Mouse (Mus musculus): ENCODE results near the gene Agpat3. TPM values are rescaled to one million over a fixed set of nuclear protein-coding genes. Genes with fewer than 3 reads are reported as not detected.

The Agpat3 gene
- total RNA-seq, 2 experiments from 2014 or later: 251 to 263 TPM

- intact Hi-C loops (cut with DNase I): no loop called here
- DNase-seq (ENCODE audit: extremely low spot score in 1 of 2, low spot score in 2 of 2): peak in 1 of 2 experiments; percentile 71
These were observed 108.2 kb downstream of the Agpat3 start for GRCm38 (mm10) chr10:78244058-78244437.

- intact Hi-C loops (cut with DNase I): no loop called here
- DNase-seq (ENCODE audit: extremely low spot score in 1 of 2, low spot score in 2 of 2): peak in 1 of 2 experiments; percentile 45
These were observed 113.4 kb downstream of the Agpat3 start for GRCm38 (mm10) chr10:78238926-78239325.

GRCm38 (mm10) chr10:78238297-78238696 lies 114.0 kb downstream of the Agpat3 start:
- no peak for DNase-seq (ENCODE audit: extremely low spot score in 1 of 2, low spot score in 2 of 2)
- intact Hi-C loops (cut with DNase I): no loop called here

GRCm38 (mm10) chr10:78237809-78238208 lies 114.5 kb downstream of the Agpat3 start:
- no peak for DNase-seq (ENCODE audit: extremely low spot score in 1 of 2, low spot score in 2 of 2)
- intact Hi-C loops (cut with DNase I): no loop called here

- intact Hi-C loops (cut with DNase I): no loop called here
- no peak for DNase-seq (ENCODE audit: extremely low spot score in 1 of 2, low spot score in 2 of 2)
These were observed 115.2 kb downstream of the Agpat3 start for GRCm38 (mm10) chr10:78236885-78237629.

- intact Hi-C loops (cut with DNase I): no loop called here
- no peak for DNase-seq (ENCODE audit: extremely low spot score in 1 of 2, low spot score in 2 of 2)
These were observed 118.5 kb downstream of the Agpat3 start for GRCm38 (mm10) chr10:78233756-78234155.

GRCm38 (mm10) chr10:78233161-78233560 lies 119.1 kb downstream of the Agpat3 start:
- DNase-seq (ENCODE audit: extremely low spot score in 1 of 2, low spot score in 2 of 2): no peak
- intact Hi-C loops (cut with DNase I): no loop called here

GRCm38 (mm10) chr10:78232301-78232980 lies 119.8 kb downstream of the Agpat3 start:
- no peak for DNase-seq (ENCODE audit: extremely low spot score in 1 of 2, low spot score in 2 of 2)
- intact Hi-C loops (cut with DNase I): no loop called here

GRCm38 (mm10) chr10:78228560-78228928 lies 123.7 kb downstream of the Agpat3 start:
- intact Hi-C loops (cut with DNase I): no loop called here
- DNase-seq (ENCODE audit: extremely low spot score in 1 of 2, low spot score in 2 of 2): no peak

GRCm38 (mm10) chr10:78227875-78228559 lies 124.3 kb downstream of the Agpat3 start:
- DNase-seq (ENCODE audit: extremely low spot score in 1 of 2, low spot score in 2 of 2): no peak
- intact Hi-C loops (cut with DNase I): no loop called here

- DNase-seq (ENCODE audit: extremely low spot score in 1 of 2, low spot score in 2 of 2): no peak
- intact Hi-C loops (cut with DNase I): no loop called here
These were observed 128.2 kb downstream of the Agpat3 start for GRCm38 (mm10) chr10:78224136-78224535.

GRCm38 (mm10) chr10:78222908-78223307 lies 129.4 kb downstream of the Agpat3 start:
- intact Hi-C loops (cut with DNase I): no loop called here

GRCm38 (mm10) chr10:78221315-78221714 lies 131.0 kb downstream of the Agpat3 start:
- no peak for DNase-seq (ENCODE audit: extremely low spot score in 1 of 2, low spot score in 2 of 2)
- intact Hi-C loops (cut with DNase I): no loop called here

More at GRCm38 (mm10) chr10:78222908-78223307, 129.4 kb downstream of the Agpat3 start:
- DNase-seq (ENCODE audit: extremely low spot score in 1 of 2, low spot score in 2 of 2): no peak

- DNase-seq (ENCODE audit: extremely low spot score in 1 of 2, low spot score in 2 of 2): no peak
- intact Hi-C loops (cut with DNase I): no loop called here
These were observed 132.8 kb downstream of the Agpat3 start for GRCm38 (mm10) chr10:78219528-78219927.

Small RNAs within 50 kb of the gene (microRNA-seq; reads per million reads assigned to microRNA genes)
- not detected for gene Mir7659

Other genes starting within 250 kb of the Agpat3 start
- 10 to 100 TPM; 85.0 to 93.0 TPM for gene D10Jhu81e, start 182.7 kb downstream of the Agpat3 start, total RNA-seq (2021)
- gene Pwp2, start 167.3 kb downstream of the Agpat3 start, total RNA-seq (2021): 10 to 100 TPM; 18.5 to 18.7 TPM
- gene Trappc10, start 107.8 kb downstream of the Agpat3 start, total RNA-seq (2021): 10 to 100 TPM; 81.8 to 84.3 TPM
- gene Rrp1, start 60.6 kb upstream of the Agpat3 start, total RNA-seq (2021): 100 to 1,000 TPM; 345 to 346 TPM
- 10 to 100 TPM; 33.8 to 37.4 TPM for gene Cstb, start 73.2 kb upstream of the Agpat3 start, total RNA-seq (2021)
- 10 to 100 TPM; 65.2 to 67.6 TPM for gene Pdxk, start 112.5 kb upstream of the Agpat3 start, total RNA-seq (2021)
- gene Olfr1358, start 164.9 kb upstream of the Agpat3 start, total RNA-seq (2021): not detected
- gene Ilvbl, start 221.9 kb upstream of the Agpat3 start, total RNA-seq (2021): 10 to 100 TPM; 19.2 to 21.9 TPM
- gene Syde1, start 239.5 kb upstream of the Agpat3 start, total RNA-seq (2021): 1 to 10 TPM; 3.9 TPM